Mouse (Mus musculus) myocyte (in vitro differentiated cells): ENCODE measurements at regions not wholly inside any gene's neighbourhood (a gene's known extent, or its start where the extent isn't known, plus 50 kb on each side); places are given as distances from the start of the nearest gene placed in this dataset.

Source experiments
- H3K27me3 ChIP-seq: one replicate; pipeline ENCODE4 v1.6.1; 2011; ENCODE audit not compliant: control insufficient read depth, insufficient read depth, insufficient read length
- H3K36me3 ChIP-seq: one replicate; pipeline ENCODE4 v1.6.1; 2011; ENCODE audit not compliant: control insufficient read depth, insufficient read depth
- H3K4me2 ChIP-seq: one replicate; pipeline ENCODE4 v1.6.1; 2011; ENCODE audit warnings: low read depth, control low read depth
- H3K4me3 ChIP-seq: one replicate; pipeline ENCODE4 v1.5.1; 2011; ENCODE audit warnings: mild to moderate bottlenecking, control low read depth, moderate library complexity
- H3K79me2 ChIP-seq: one replicate; pipeline ENCODE4 v1.6.1; 2011; ENCODE audit not compliant: control insufficient read depth, insufficient read depth
- H3ac ChIP-seq: one replicate; pipeline ENCODE4 v1.6.1; 2011; ENCODE audit not compliant: control insufficient read depth, insufficient read length
- CEBPB ChIP-seq: IDR thresholded peaks from 2 replicates; pipeline ENCODE4 v1.6.1; 2011; ENCODE audit warnings: mild to moderate bottlenecking, moderate library complexity; ENCODE audit not compliant: poor library complexity, insufficient read depth, severe bottlenecking
- MAX ChIP-seq: IDR thresholded peaks from one replicate; pipeline ENCODE4 v1.6.1; 2011; ENCODE audit warnings: low read depth, mild to moderate bottlenecking, control low read depth
- MYOD1 ChIP-seq, 3 experiments: IDR thresholded peaks; one replicate each; pipeline ENCODE4 v1.6.1; 2011; ENCODE audit warnings: control low read depth in 2 of 3, low read depth in 2 of 3, mild to moderate bottlenecking in 2 of 3, moderate library complexity in 1 of 3; ENCODE audit not compliant: insufficient read length in 2 of 3, control insufficient read depth in 1 of 3
- MYOG ChIP-seq, 3 experiments: IDR thresholded peaks; one replicate each; pipeline ENCODE4 v1.6.1; 2011; ENCODE audit warnings: control low read depth in 2 of 3, low read depth in 2 of 3, mild to moderate bottlenecking in 2 of 3; ENCODE audit not compliant: insufficient read length in 2 of 3, control insufficient read depth in 1 of 3, insufficient read depth in 1 of 3
- POLR2A ChIP-seq: IDR thresholded peaks from one replicate; pipeline ENCODE4 v1.6.1; 2011; ENCODE audit warnings: low read depth, mild to moderate bottlenecking, control low read depth, moderate library complexity; ENCODE audit not compliant: insufficient read length
- POLR2AphosphoS2 ChIP-seq: IDR thresholded peaks from one replicate; pipeline ENCODE4 v1.6.1; 2011; ENCODE audit warnings: low read depth, control low read depth; ENCODE audit not compliant: insufficient read length
- REST ChIP-seq: IDR thresholded peaks from one replicate; pipeline ENCODE4 v1.6.1; 2011; ENCODE audit warnings: mild to moderate bottlenecking, control low read depth, moderate library complexity; ENCODE audit not compliant: insufficient read depth, insufficient read length
- SRF ChIP-seq: IDR thresholded peaks from one replicate; pipeline ENCODE4 v1.6.1; 2011; ENCODE audit warnings: low read depth; ENCODE audit not compliant: control insufficient read depth, insufficient read length
- TCF12 ChIP-seq: IDR thresholded peaks from one replicate; pipeline ENCODE4 v1.6.1; 2011; ENCODE audit warnings: mild to moderate bottlenecking, control low read depth; ENCODE audit not compliant: poor library complexity, insufficient read depth, severe bottlenecking
- TCF3 ChIP-seq: IDR thresholded peaks from one replicate; pipeline ENCODE4 v1.6.1; 2011; ENCODE audit warnings: low read depth, control low read depth; ENCODE audit not compliant: insufficient read length
- USF1 ChIP-seq: IDR thresholded peaks from one replicate; pipeline ENCODE4 v1.6.1; 2011; ENCODE audit warnings: low read depth, mild to moderate bottlenecking, control low read depth, moderate library complexity

- Histone ChIP-seq H3K79me2 (no peaks in the 10 kb centered on the region), H3K4me2 (no peak overlapping the region), H3K36me3 (no peaks in the 10 kb centered on the region), H3ac (no peak overlapping the region), H3K27me3 (no peaks in the 10 kb centered on the region), H3K4me3 (no peak overlapping the region)
- no peak for TF ChIP-seq MYOD1 (IDR thresholded peaks at IDR 0.05; ENCODE audit: control insufficient read depth in 1 of 3, insufficient read length in 2 of 3, low read depth in 2 of 3)
- TF ChIP-seq MYOG (IDR thresholded peaks at IDR 0.05; ENCODE audit: control insufficient read depth in 1 of 3, insufficient read depth in 1 of 3, insufficient read length in 2 of 3, low read depth in 2 of 3): no peak
- TF ChIP-seq MAX: no peak
Measured at GRCm38 (mm10) chr12:27947646-27948045, 604.6 kb downstream of the Dcdc2c start.

GRCm38 (mm10) chr12:27946866-27947459 is 604.6 kb upstream of the Sox11 start:
- Histone ChIP-seq H3K4me3 (no peak overlapping the region), H3K27me3 (no peaks in the 10 kb centered on the region), H3ac (no peak overlapping the region), H3K36me3 (no peaks in the 10 kb centered on the region), H3K4me2 (no peak overlapping the region), H3K79me2 (no peaks in the 10 kb centered on the region)
- TF ChIP-seq REST: no peak

- Histone ChIP-seq H3K4me2 (no peak overlapping the region), H3K4me3 (no peak overlapping the region), H3K79me2 (no peaks in the 10 kb centered on the region), H3ac (no peak overlapping the region), H3K27me3 (no peaks in the 10 kb centered on the region), H3K36me3 (no peaks in the 10 kb centered on the region)
- TF ChIP-seq MYOG (IDR thresholded peaks at IDR 0.05; ENCODE audit: control insufficient read depth in 1 of 3, insufficient read depth in 1 of 3, insufficient read length in 2 of 3, low read depth in 2 of 3) (no peak), CEBPB (no peak), MAX (no peak), MYOD1 (IDR thresholded peaks at IDR 0.05; ENCODE audit: control insufficient read depth in 1 of 3, insufficient read length in 2 of 3, low read depth in 2 of 3) (no peak), REST (no peak), POLR2AphosphoS2 (no peak)
Measured at GRCm38 (mm10) chr12:27945411-27945810, 603.0 kb upstream of the Sox11 start.

GRCm38 (mm10) chr12:27941053-27941452 is 598.7 kb upstream of the Sox11 start:
- no peak overlapping the region for H3ac ChIP-seq
- H3K27me3 ChIP-seq: no peaks in the 10 kb centered on the region
- no peak overlapping the region for H3K4me3 ChIP-seq
- no peaks in the 10 kb centered on the region for H3K36me3 ChIP-seq
- no peak overlapping the region for H3K4me2 ChIP-seq
- TF ChIP-seq SRF: no peak
- TF ChIP-seq REST: no peak
- no peak for TF ChIP-seq TCF3
- no peak for TF ChIP-seq TCF12
- no peak for TF ChIP-seq POLR2A
- TF ChIP-seq USF1: no peak
- no peaks in the 10 kb centered on the region for H3K79me2 ChIP-seq

- Histone ChIP-seq H3K27me3 (no peaks in the 10 kb centered on the region), H3ac (no peak overlapping the region), H3K36me3 (no peaks in the 10 kb centered on the region), H3K4me3 (no peak overlapping the region), H3K4me2 (no peak overlapping the region), H3K79me2 (no peaks in the 10 kb centered on the region)
- no peak for TF ChIP-seq SRF
- no peak for TF ChIP-seq TCF12
- TF ChIP-seq TCF3: no peak
- no peak for TF ChIP-seq CEBPB
- TF ChIP-seq MYOD1 (IDR thresholded peaks at IDR 0.05; ENCODE audit: control insufficient read depth in 1 of 3, insufficient read length in 2 of 3, low read depth in 2 of 3): peak in 1 of 3 experiments; percentile 33
- TF ChIP-seq MYOG (IDR thresholded peaks at IDR 0.05; ENCODE audit: control insufficient read depth in 1 of 3, insufficient read depth in 1 of 3, insufficient read length in 2 of 3, low read depth in 2 of 3): no peak
Measured at GRCm38 (mm10) chr12:27932382-27933140, 590.2 kb upstream of the Sox11 start.

GRCm38 (mm10) chr12:27928366-27928963 is 586.1 kb upstream of the Sox11 start:
- H3K4me2 ChIP-seq: no peak overlapping the region
- H3K79me2 ChIP-seq: no peaks in the 10 kb centered on the region
- no peak overlapping the region for H3K4me3 ChIP-seq
- no peaks in the 10 kb centered on the region for H3K36me3 ChIP-seq
- TF ChIP-seq USF1: no peak
- TF ChIP-seq SRF: no peak
- no peak for TF ChIP-seq POLR2A
- no peak for TF ChIP-seq TCF12
- H3K27me3 ChIP-seq: no peaks in the 10 kb centered on the region
- H3ac ChIP-seq: no peak overlapping the region
